In genomic region chr1:88007692-88008210, GRCm38 (mm10) we compare ENCODE assay signal across 8 mouse cellular contexts. TPM values are rescaled to one million over a fixed set of nuclear protein-coding genes. Genes with fewer than 3 reads are reported as not detected.
A peak's percentile ranks its signal among the peaks of the same experiment; 100 is the strongest.
DNase-seq lines count a peak whose midpoint lies in the region; ATAC-seq and TF ChIP-seq lines count a peak whose summit lies in the region.

No protein-coding gene starts in this region.

- TF ChIP-seq CTCF in gastrocnemius, adult 2 months (IDR thresholded peaks at IDR 0.05): no peak

- H3K4me1 ChIP-seq in forebrain, embryonic 11.5 days (replicated peaks; ENCODE audit: control insufficient read depth, insufficient read depth, low read length): no peaks in the 10 kb centered on the region
- H3K4me1 ChIP-seq in liver, embryonic 15.5 days (replicated peaks): peaks cover 20% of the 10 kb centered on the region

- H3K36me3 ChIP-seq in forebrain, embryonic 11.5 days (ENCODE audit: control insufficient read depth, insufficient read depth, low read length): no peaks in the 10 kb centered on the region
- peaks cover 12% of the 10 kb centered on the region; the same call in 1 of the 2 replicates for H3K36me3 ChIP-seq in liver, embryonic 15.5 days (replicated peaks)

- no peak for DNase-seq in gastrocnemius, adult 2 months
- DNase-seq in gastrocnemius, postnatal 25 days: no peak
- peak; percentile 4 for DNase-seq in CD4-positive helper T cell, adult 2 months (ENCODE audit: low read depth, low spot score)
- no peak for DNase-seq in forebrain, embryonic 11.5 days (ENCODE audit: low spot score)
- no peak for DNase-seq in right cerebral cortex, postnatal 14 days
- no peak for DNase-seq in cerebellum, adult 8-10 months
- no peak for DNase-seq in layer of hippocampus, adult 11-12 months (ENCODE audit: low spot score)

- no peaks in the 10 kb centered on the region for H3K9me3 ChIP-seq in forebrain, embryonic 11.5 days (ENCODE audit: control insufficient read depth, low read length)
- H3K9me3 ChIP-seq in liver, embryonic 15.5 days (replicated peaks): no peaks in the 10 kb centered on the region

- peak overlapping the region; percentile 65 for H3K4me2 ChIP-seq in forebrain, embryonic 11.5 days (ENCODE audit: low read depth, low read length, severe bottlenecking)
- H3K4me2 ChIP-seq in liver, embryonic 15.5 days: peak overlapping the region; percentile 88

- intact Hi-C loops in gastrocnemius, adult 2 months (cut with DNase I): no loop called here

- ATAC-seq in forebrain, embryonic 11.5 days (replicated peaks; ENCODE audit: low FRiP score): peak; percentile 69
- ATAC-seq in liver, embryonic 15.5 days (ENCODE audit: insufficient read depth): peak; percentile 39; the same call in 1 of the 2 replicates

- H3K4me3 ChIP-seq in gastrocnemius, adult 2 months: peak overlapping the region; percentile 93
- H3K4me3 ChIP-seq in forebrain, embryonic 11.5 days (ENCODE audit: low read depth, low read length): peak overlapping the region; percentile 70
- H3K4me3 ChIP-seq in liver, embryonic 15.5 days (replicated peaks): peak overlapping the region; percentile 75

- H3K9ac ChIP-seq in forebrain, embryonic 11.5 days (ENCODE audit: low read length): peak overlapping the region; percentile 91
- H3K9ac ChIP-seq in liver, embryonic 15.5 days: peak overlapping the region; percentile 77

- H3K27ac ChIP-seq in gastrocnemius, adult 2 months: peak overlapping the region; percentile 99
- H3K27ac ChIP-seq in forebrain, embryonic 11.5 days (ENCODE audit: low read depth, low read length): peak overlapping the region; percentile 70; the same call in 1 of the 2 replicates
- peak overlapping the region; percentile 57 for H3K27ac ChIP-seq in liver, embryonic 15.5 days (replicated peaks)

- WGBS in forebrain, embryonic 11.5 days: under 1% methylated on average over 5 of the region's 5 CpGs
- WGBS in liver, embryonic 15.5 days (ENCODE audit: insufficient replicate concordance): 12% methylated on average over 5 of the region's 5 CpGs

- no peaks in the 10 kb centered on the region for H3K27me3 ChIP-seq in forebrain, embryonic 11.5 days (ENCODE audit: control insufficient read depth, insufficient read depth, low read length)
- no peaks in the 10 kb centered on the region; the same call in 1 of the 2 replicates for H3K27me3 ChIP-seq in liver, embryonic 15.5 days

RNA-seq across cellular contexts. Expression of gene Usp40, which starts 0.6 kb away (rescaled TPM):
- total RNA-seq in gastrocnemius, adult 2 months (2021): 10 to 100 TPM; 10.1 to 10.5 TPM
- total RNA-seq in gastrocnemius, postnatal 25 days (2021): 10 to 100 TPM in 1 of 2 experiments, 1 to 10 TPM in 1; 9.0 to 10.6 TPM
- polyA plus RNA-seq in forebrain, embryonic 11.5 days (2014; fragmentation: Nextera tagmentation; extraction: Ambion mirVana): 34.3 and 37.9 TPM in 2 replicates
- 8.2 and 8.7 TPM in 2 replicates for polyA plus RNA-seq in liver, embryonic 15.5 days (2015; fragmentation: Nextera tagmentation; extraction: Ambion mirVana)

RNA-seq across cellular contexts. Expression of gene Ugt1a10, which starts 47.4 kb away (rescaled TPM):
- not detected for total RNA-seq in gastrocnemius, adult 2 months (2021)
- total RNA-seq in gastrocnemius, postnatal 25 days (2021): not detected
- polyA plus RNA-seq in forebrain, embryonic 11.5 days (2014; fragmentation: Nextera tagmentation; extraction: Ambion mirVana): not detected in 2 replicates
- not detected in 2 replicates for polyA plus RNA-seq in liver, embryonic 15.5 days (2015; fragmentation: Nextera tagmentation; extraction: Ambion mirVana)
